Mouse (Mus musculus) heart, postnatal 0 days (tissue): ENCODE results near the gene Hunk.

Experiments used
- CTCF ChIP-seq: IDR thresholded peaks from 2 replicates; pipeline ENCODE4 v1.5.1; 2016; ENCODE audit warnings: antibody characterized with exemption, control low read depth, low read depth
- EP300 ChIP-seq: IDR thresholded peaks from 2 replicates; pipeline ENCODE4 v1.6.1; 2016; ENCODE audit warnings: antibody characterized with exemption, low read depth

DNA sequence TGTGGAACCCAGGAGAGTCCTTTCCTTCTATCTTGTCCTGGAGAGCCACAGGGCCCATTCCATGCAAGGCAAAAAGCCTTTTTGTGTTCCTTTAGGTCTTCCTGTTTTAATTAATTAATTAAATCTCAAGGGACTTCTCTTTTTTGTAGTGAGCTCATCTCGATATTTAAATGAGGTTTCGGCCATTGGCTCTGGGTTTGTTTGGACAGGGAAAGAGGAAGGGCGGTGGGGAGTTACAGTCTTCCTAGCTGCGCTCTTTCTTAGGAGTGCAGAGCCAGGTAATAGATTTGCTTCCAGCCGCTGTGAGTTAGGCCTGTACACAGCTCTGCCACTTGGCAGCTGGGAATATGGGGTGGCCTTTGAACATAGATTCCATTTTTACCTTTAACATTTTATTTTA lies 40.4 kb downstream of the Hunk start:
- no peak for TF ChIP-seq CTCF
- no peak for TF ChIP-seq EP300
